Mouse (Mus musculus): ENCODE data around the gene Pax2.
"Not testable (repeated sequence)": the region's sequence is repeated elsewhere in the genome, so short reads cannot be mapped to it uniquely, and the experiment has no call there.

Pax2 gene

GRCm38 (mm10) chr19:44825819-44826218 is 70.0 kb downstream of the Pax2 start:
- H3K27me3 ChIP-seq (ENCODE audit: control insufficient read depth, insufficient read depth, low read length, poor library complexity, severe bottlenecking), result peaks cover 2% of the 10 kb centered on the region; the same call in 1 of the 2 replicates
- no peaks in the 10 kb centered on the region for H3K36me3 ChIP-seq (ENCODE audit: control insufficient read depth, insufficient read depth, low read length, poor library complexity, severe bottlenecking)
- DNase-seq (ENCODE audit: low read depth, low spot score), result no peak

- Histone ChIP-seq H3K36me3 (ENCODE audit: control insufficient read depth, insufficient read depth, low read length, poor library complexity, severe bottlenecking) (no peaks in the 10 kb centered on the region), H3K27me3 (ENCODE audit: control insufficient read depth, insufficient read depth, low read length, poor library complexity, severe bottlenecking) (peaks cover 2% of the 10 kb centered on the region)
- no peak for DNase-seq (ENCODE audit: low read depth, low spot score)
Observed at GRCm38 (mm10) chr19:44833391-44833790, 77.5 kb downstream of the Pax2 start.

- no peak for DNase-seq (ENCODE audit: low read depth, low spot score)
- Histone ChIP-seq H3K27me3 (ENCODE audit: control insufficient read depth, insufficient read depth, low read length, poor library complexity, severe bottlenecking) (no peaks in the 10 kb centered on the region; the same call in none of the 2 replicates), H3K36me3 (ENCODE audit: control insufficient read depth, insufficient read depth, low read length, poor library complexity, severe bottlenecking) (no peaks in the 10 kb centered on the region)
Observed at GRCm38 (mm10) chr19:44834218-44835041, 78.6 kb downstream of the Pax2 start.

- DNase-seq (ENCODE audit: low read depth, low spot score), result no peak
- no peaks in the 10 kb centered on the region for H3K36me3 ChIP-seq (ENCODE audit: control insufficient read depth, insufficient read depth, low read length, poor library complexity, severe bottlenecking)
- H3K27me3 ChIP-seq (ENCODE audit: control insufficient read depth, insufficient read depth, low read length, poor library complexity, severe bottlenecking), result no peaks in the 10 kb centered on the region; the same call in none of the 2 replicates
Observed at GRCm38 (mm10) chr19:44835042-44835930, 79.4 kb downstream of the Pax2 start.

GRCm38 (mm10) chr19:44835931-44836861 is 80.4 kb downstream of the Pax2 start:
- no peaks in the 10 kb centered on the region for H3K36me3 ChIP-seq (ENCODE audit: control insufficient read depth, insufficient read depth, low read length, poor library complexity, severe bottlenecking)
- H3K27me3 ChIP-seq (ENCODE audit: control insufficient read depth, insufficient read depth, low read length, poor library complexity, severe bottlenecking), result no peaks in the 10 kb centered on the region; the same call in none of the 2 replicates
- peak; percentile 11 for DNase-seq (ENCODE audit: low read depth, low spot score)

- DNase-seq (ENCODE audit: low read depth, low spot score), result no peak
- H3K27me3 ChIP-seq (ENCODE audit: control insufficient read depth, insufficient read depth, low read length, poor library complexity, severe bottlenecking), result no peaks in the 10 kb centered on the region; the same call in none of the 2 replicates
- no peaks in the 10 kb centered on the region for H3K36me3 ChIP-seq (ENCODE audit: control insufficient read depth, insufficient read depth, low read length, poor library complexity, severe bottlenecking)
Observed at GRCm38 (mm10) chr19:44837426-44838205, 81.8 kb downstream of the Pax2 start.

- Histone ChIP-seq H3K36me3 (ENCODE audit: control insufficient read depth, insufficient read depth, low read length, poor library complexity, severe bottlenecking) (no peaks in the 10 kb centered on the region), H3K27me3 (ENCODE audit: control insufficient read depth, insufficient read depth, low read length, poor library complexity, severe bottlenecking) (no peaks in the 10 kb centered on the region; the same call in none of the 2 replicates)
- no peak for DNase-seq (ENCODE audit: low read depth, low spot score)
Observed at GRCm38 (mm10) chr19:44838321-44838720, 82.5 kb downstream of the Pax2 start.

- DNase-seq (ENCODE audit: low read depth, low spot score); H3K36me3 ChIP-seq (ENCODE audit: control insufficient read depth, insufficient read depth, low read length, poor library complexity, severe bottlenecking); H3K27me3 ChIP-seq (ENCODE audit: control insufficient read depth, insufficient read depth, low read length, poor library complexity, severe bottlenecking): not testable (repeated sequence)
Observed at GRCm38 (mm10) chr19:44842661-44843060, 86.8 kb downstream of the Pax2 start.

GRCm38 (mm10) chr19:44849465-44849864 is 93.6 kb downstream of the Pax2 start:
- H3K36me3 ChIP-seq (ENCODE audit: control insufficient read depth, insufficient read depth, low read length, poor library complexity, severe bottlenecking), result no peaks in the 10 kb centered on the region
- no peak for DNase-seq (ENCODE audit: low read depth, low spot score)

GRCm38 (mm10) chr19:44858671-44859070 is 102.8 kb downstream of the Pax2 start:
- no peaks in the 10 kb centered on the region for H3K27me3 ChIP-seq (ENCODE audit: control insufficient read depth, insufficient read depth, low read length, poor library complexity, severe bottlenecking)
- H3K36me3 ChIP-seq (ENCODE audit: control insufficient read depth, insufficient read depth, low read length, poor library complexity, severe bottlenecking), result no peaks in the 10 kb centered on the region
- no peak for DNase-seq (ENCODE audit: low read depth, low spot score)

More at GRCm38 (mm10) chr19:44849465-44849864, 93.6 kb downstream of the Pax2 start:
- no peaks in the 10 kb centered on the region for H3K27me3 ChIP-seq (ENCODE audit: control insufficient read depth, insufficient read depth, low read length, poor library complexity, severe bottlenecking)

- 0 out of 2 replicates have a peak, but pooled peaks cover 2% of the 10 kb centered on the region for H3K27me3 ChIP-seq (ENCODE audit: control insufficient read depth, insufficient read depth, low read length, poor library complexity, severe bottlenecking)
- H3K36me3 ChIP-seq (ENCODE audit: control insufficient read depth, insufficient read depth, low read length, poor library complexity, severe bottlenecking), result no peaks in the 10 kb centered on the region
- DNase-seq (ENCODE audit: low read depth, low spot score), result no peak
Observed at GRCm38 (mm10) chr19:44868766-44869165, 112.9 kb downstream of the Pax2 start.

- H3K36me3 ChIP-seq (ENCODE audit: control insufficient read depth, insufficient read depth, low read length, poor library complexity, severe bottlenecking), result no peaks in the 10 kb centered on the region
- no peaks in the 10 kb centered on the region for H3K27me3 ChIP-seq (ENCODE audit: control insufficient read depth, insufficient read depth, low read length, poor library complexity, severe bottlenecking)
- no peak for DNase-seq (ENCODE audit: low read depth, low spot score)
Observed at GRCm38 (mm10) chr19:44874186-44874898, 118.5 kb downstream of the Pax2 start.

GRCm38 (mm10) chr19:44874928-44875327 is 119.1 kb downstream of the Pax2 start:
- H3K36me3 ChIP-seq (ENCODE audit: control insufficient read depth, insufficient read depth, low read length, poor library complexity, severe bottlenecking), result no peaks in the 10 kb centered on the region

More at GRCm38 (mm10) chr19:44874928-44875327, 119.1 kb downstream of the Pax2 start:
- H3K27me3 ChIP-seq (ENCODE audit: control insufficient read depth, insufficient read depth, low read length, poor library complexity, severe bottlenecking), result no peaks in the 10 kb centered on the region
- no peak for DNase-seq (ENCODE audit: low read depth, low spot score)
